Mouse (Mus musculus) spleen, adult 12 weeks (tissue): Measurements from ENCODE around the gene Stpg3.

Experiments used
- DNase-seq: peaks from one replicate; pipeline ENCODE4 v3.0.0; 2022; ENCODE audit warnings: low spot score

Gene Stpg3

GRCm38 (mm10) chr2:25203631-25204214 lies 10.7 kb downstream of the Stpg3 start:
- peak; percentile 29 for DNase-seq

GRCm38 (mm10) chr2:25200631-25201030 lies 13.8 kb downstream of the Stpg3 start:
- no peak for DNase-seq

GRCm38 (mm10) chr2:25197946-25198345 lies 16.5 kb downstream of the Stpg3 start:
- DNase-seq, result no peak

- no peak for DNase-seq
Measured at GRCm38 (mm10) chr2:25197191-25197590, 17.2 kb downstream of the Stpg3 start.

GRCm38 (mm10) chr2:25196172-25196954 lies 18.1 kb downstream of the Stpg3 start, which contains the start of gene Tor4a:
Gene Tor4a (minus strand): TSS chr2:25196886.
- peak; percentile 71 for DNase-seq

GRCm38 (mm10) chr2:25195211-25196156 lies 19.0 kb downstream of the Stpg3 start:
- peak; percentile 64 for DNase-seq

- no peak for DNase-seq
Measured at GRCm38 (mm10) chr2:25194486-25195171, 19.8 kb downstream of the Stpg3 start.

- DNase-seq, result no peak
Measured at GRCm38 (mm10) chr2:25194006-25194405, 20.4 kb downstream of the Stpg3 start.

GRCm38 (mm10) chr2:25193330-25193770 lies 21.1 kb downstream of the Stpg3 start:
- peak; percentile 71 for DNase-seq

- no peak for DNase-seq
Measured at GRCm38 (mm10) chr2:25187841-25188240, 26.6 kb downstream of the Stpg3 start.

- no peak for DNase-seq
Measured at GRCm38 (mm10) chr2:25186575-25186930, 27.9 kb downstream of the Stpg3 start.

- DNase-seq, result no peak
Measured at GRCm38 (mm10) chr2:25185625-25186574, 28.5 kb downstream of the Stpg3 start.

- no peak for DNase-seq
Measured at GRCm38 (mm10) chr2:25184496-25184895, 29.9 kb downstream of the Stpg3 start.

- no peak for DNase-seq
Measured at GRCm38 (mm10) chr2:25183336-25183735, 31.1 kb downstream of the Stpg3 start.

GRCm38 (mm10) chr2:25182664-25183063 lies 31.8 kb downstream of the Stpg3 start:
- no peak for DNase-seq

- DNase-seq, result no peak
Measured at GRCm38 (mm10) chr2:25181891-25182397, 32.5 kb downstream of the Stpg3 start.

GRCm38 (mm10) chr2:25180973-25181890 lies 33.2 kb downstream of the Stpg3 start:
- DNase-seq, result peak; percentile 69

GRCm38 (mm10) chr2:25180478-25180903 lies 33.9 kb downstream of the Stpg3 start, which contains the start of gene Nrarp:
Gene Nrarp (plus strand): TSS chr2:25180758.
- peak; percentile 81 for DNase-seq

GRCm38 (mm10) chr2:25179566-25180217 lies 34.7 kb downstream of the Stpg3 start:
- DNase-seq, result no peak
